In the genomic region with DNA sequence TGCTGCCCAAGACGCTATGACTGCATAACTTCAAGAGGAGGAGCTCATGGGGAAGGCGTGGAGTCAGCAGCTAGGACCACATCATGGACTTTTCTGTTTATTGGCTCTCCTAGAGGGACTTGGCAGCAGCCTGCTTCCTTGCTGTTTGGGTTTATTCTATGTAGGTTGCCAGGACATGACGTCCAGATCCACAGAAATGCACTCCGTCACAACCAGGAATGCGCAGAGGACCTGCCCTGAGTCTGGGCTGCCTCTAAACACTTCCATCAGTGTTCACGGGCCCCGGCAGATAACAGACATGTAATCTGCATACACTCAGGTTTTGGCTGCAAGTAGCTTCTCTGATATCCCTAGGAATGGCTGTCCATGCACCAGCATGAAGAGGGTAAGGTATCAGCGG, we compare ENCODE assay signal across 12 mouse cellular contexts.
A peak's percentile ranks its signal among the peaks of the same experiment; 100 is the strongest.
DNase-seq lines count a peak whose midpoint lies in the region; ATAC-seq and TF ChIP-seq lines count a peak whose summit lies in the region.
"Had no signal": no experiment of that assay in that cellular context is flagged by ENCODE, and none has a peak within 500 bp of the region (broad histone marks: within the 10 kb centered on the region; RNA-seq: fewer than 3 reads in every experiment).

No protein-coding gene starts in this region.

- no peak overlapping the region for H3K4me3 ChIP-seq in lung, embryonic 14.5 days (ENCODE audit: low read depth, low read length)
- no peak overlapping the region for H3K4me3 ChIP-seq in lung, adult 2 months (replicated peaks; ENCODE audit: extremely low read depth, low read depth, low read length)
- H3K4me3 ChIP-seq: limb, embryonic 12.5 days had no signal

- H3K27ac ChIP-seq in lung, embryonic 14.5 days (ENCODE audit: low read depth): no peak overlapping the region
- H3K27ac ChIP-seq: limb, embryonic 12.5 days; macrophage had no signal

- peak; percentile 26 to 39 for DNase-seq in cerebellum, adult 18-20 months
- DNase-seq in cerebellum, adult 11 months: no peak
- peak; percentile 41 for DNase-seq in lung, embryonic 14.5 days
- DNase-seq in lung, adult 2 months: no peak
- DNase-seq in heart, adult 9 months (ENCODE audit: low spot score in 2 of 2): peak; percentile 39 to 55
- peak; percentile 4 for DNase-seq in lung, postnatal 36 days
- DNase-seq in yolk sac, embryonic 10.5 days (ENCODE audit: low spot score): no peak
- DNase-seq: adrenal gland, postnatal 14 days; midbrain, embryonic 14.5 days had no signal

- no peak for TF ChIP-seq CTCF in lung, embryonic 14.5 days (IDR thresholded peaks at IDR 0.05; ENCODE audit: low read depth)
- no peak for TF ChIP-seq CTCF in lung, adult 2 months (IDR thresholded peaks at IDR 0.05; ENCODE audit: insufficient read depth, low read length)

- no peaks in the 10 kb centered on the region for H3K4me1 ChIP-seq in lung, embryonic 14.5 days (ENCODE audit: insufficient read depth)
- no peaks in the 10 kb centered on the region for H3K4me1 ChIP-seq in lung, adult 2 months (ENCODE audit: control insufficient read depth, insufficient read depth, low read length)
- H3K4me1 ChIP-seq: limb, embryonic 12.5 days had no signal

- no peak overlapping the region for H3K9ac ChIP-seq in lung, embryonic 14.5 days
- H3K9ac ChIP-seq: limb, embryonic 12.5 days had no signal

- H3K36me3 ChIP-seq in lung, embryonic 14.5 days (ENCODE audit: insufficient read depth): no peaks in the 10 kb centered on the region
- H3K36me3 ChIP-seq: limb, embryonic 12.5 days had no signal

- 56% methylated on average over 8 of the region's 8 CpGs for WGBS in lung, embryonic 14.5 days
- 61% methylated on average over 8 of the region's 8 CpGs for WGBS in lung, adult 2 months

- no peaks in the 10 kb centered on the region for H3K9me3 ChIP-seq in lung, embryonic 14.5 days (ENCODE audit: low read depth, low read length)

- H3K27me3 ChIP-seq in lung, embryonic 14.5 days (ENCODE audit: insufficient read depth, low read length): no peaks in the 10 kb centered on the region
- H3K27me3 ChIP-seq: limb, embryonic 12.5 days had no signal

- no peak for TF ChIP-seq POLR2A in lung, adult 2 months (IDR thresholded peaks at IDR 0.05; ENCODE audit: borderline replicate concordance, extremely low read depth, low read depth, low read length)

- ATAC-seq in lung, embryonic 14.5 days (ENCODE audit: insufficient read depth): no peak
- no peak for ATAC-seq in CD4-positive, CD25-positive, alpha-beta regulatory T cell, adult 4 months

- H3K4me2 ChIP-seq in lung, embryonic 14.5 days: no peak overlapping the region
- H3K4me2 ChIP-seq: limb, embryonic 12.5 days had no signal

Comparison
In these comparisons a context has a peak if more than half of its experiments do, and no peak if none do; other contexts are left out.
1. DNase-seq: peak in cerebellum, adult 18-20 months (2 of 2), lung, embryonic 14.5 days (single experiment), heart, adult 9 months (2 of 2) and lung, postnatal 36 days (single experiment); none in cerebellum, adult 11 months (single experiment), lung, adult 2 months (single experiment) and yolk sac, embryonic 10.5 days (single experiment).